Mouse (Mus musculus) stomach, postnatal 0 days (tissue): ENCODE measurements around the gene Ganab. TPM values are rescaled to one million over a fixed set of nuclear protein-coding genes. Genes with fewer than 3 reads are reported as not detected.

ENCODE experiments used
- ATAC-seq: fragments of 200-750 bp; cut with Nextera tagmentation; 2 replicates; pipeline ENCODE4 v1.8.0; 2017; ENCODE audit not compliant: low FRiP score, low TSS enrichment
- DNase-seq: peaks from one replicate; pipeline ENCODE4 v3.0.0-alpha.2; 2016; ENCODE audit warnings: low spot score
- H3K27ac ChIP-seq: fragments of 300-500 bp; sonication (generic); replicated peaks from 2 replicates; pipeline ENCODE4 v1.5.1; 2014; ENCODE audit warnings: mild to moderate bottlenecking, control low read depth
- H3K27me3 ChIP-seq: fragments of 300-500 bp; sonication (generic); 2 replicates; pipeline ENCODE4 v1.6.1; 2014; ENCODE audit warnings: low read length; ENCODE audit not compliant: control insufficient read depth, insufficient read depth
- H3K36me3 ChIP-seq: fragments of 300-500 bp; sonication (generic); 2 replicates; pipeline ENCODE4 v1.6.1; 2014; ENCODE audit warnings: low read length, mixed read lengths; ENCODE audit not compliant: control insufficient read depth, insufficient read depth
- H3K4me1 ChIP-seq: fragments of 300-500 bp; sonication (generic); replicated peaks from 2 replicates; pipeline ENCODE4 v1.6.1; 2014; ENCODE audit warnings: antibody characterized with exemption; ENCODE audit not compliant: control insufficient read depth, insufficient read depth
- H3K4me2 ChIP-seq: fragments of 300-500 bp; sonication (generic); replicated peaks from 2 replicates; pipeline ENCODE4 v1.6.1; 2014; ENCODE audit warnings: low read depth, mild to moderate bottlenecking, control low read depth, moderate library complexity
- H3K4me3 ChIP-seq: fragments of 300-500 bp; sonication (generic); 2 replicates; pipeline ENCODE4 v1.5.1; 2014; ENCODE audit warnings: low read depth, low read length, control low read depth
- H3K9ac ChIP-seq: fragments of 300-500 bp; sonication (generic); 2 replicates; pipeline ENCODE4 v1.6.1; 2014; ENCODE audit warnings: mild to moderate bottlenecking, low read length, control low read depth, mixed read lengths
- H3K9me3 ChIP-seq: fragments of 300-500 bp; sonication (generic); 2 replicates; pipeline ENCODE4 v1.6.1; 2016; ENCODE audit warnings: low read length; ENCODE audit not compliant: control insufficient read depth
- CTCF ChIP-seq: IDR thresholded peaks from 2 replicates; pipeline ENCODE4 v1.5.1; 2016; ENCODE audit warnings: antibody characterized with exemption, low read depth, mild to moderate bottlenecking, moderate library complexity
- EP300 ChIP-seq: optimal IDR thresholded peaks from 2 replicates; pipeline ENCODE3; 2016; ENCODE audit warnings: antibody characterized with exemption
- WGBS: fragments of 180-500 bp; shearing (Covaris S2); extraction: QIAGEN DNeasy Blood & Tissue Kit; methylation state at CpG from one replicate; pipeline ENCODE4 v1.1.7; 2014; 5-methylcytosine and 5-hydroxymethylcytosine counted together
- polyA plus RNA-seq: library from polyadenylated mRNA; unstranded; fragments of >200 nt; fragmentation: Nextera tagmentation; extraction: Ambion mirVana; gene quantifications from 2 replicates; pipeline ENCODE4 v1.2.1, GENCODE M21; 2015

Ganab gene
- polyA plus RNA-seq, 1 experiment from 2014 or later = 32.3 TPM

GRCm38 (mm10) chr19:8929224-8930088 is 31.6 kb downstream of the Ganab start, which contains the start of the genes Rom1 and Eml3:
Gene Rom1, minus strand, starts transcription at chr19:8929356.
Gene Eml3, plus strand, starts transcription at chr19:8929552.
- Histone ChIP-seq H3K27me3 (no peaks in the 10 kb centered on the region), H3K4me3 (peak within 1 kb of the TSS; percentile 81), H3K27ac (peak within 1 kb of the TSS; percentile 93), H3K4me1 (peaks cover 6% of the 10 kb centered on the region; the same call in 1 of the 2 replicates), H3K4me2 (peak within 1 kb of the TSS; percentile 90), H3K9ac (peak within 1 kb of the TSS; percentile 88), H3K36me3 (peaks cover 11% of the 10 kb centered on the region; the same call in 1 of the 2 replicates), H3K9me3 (no peaks in the 10 kb centered on the region)
- TF ChIP-seq EP300 = no peak
- peak; percentile 63 for TF ChIP-seq CTCF
- WGBS = under 1% methylated on average over 31 of the region's 74 CpGs
- DNase-seq = peak; percentile 88
- ATAC-seq = peak; percentile 84

- 3% methylated on average over 11 of the region's 11 CpGs for WGBS
- H3K27me3 ChIP-seq = no peaks in the 10 kb centered on the region
- peak overlapping the region; percentile 81 for H3K4me3 ChIP-seq
- peaks cover 17% of the 10 kb centered on the region; the same call in 1 of the 2 replicates for H3K36me3 ChIP-seq
- H3K27ac ChIP-seq = peak overlapping the region; percentile 93
- no peak for DNase-seq
- no peak for ATAC-seq
- peak overlapping the region; percentile 90 for H3K4me2 ChIP-seq
- no peaks in the 10 kb centered on the region for H3K9me3 ChIP-seq
- no peak for TF ChIP-seq EP300
- TF ChIP-seq CTCF = no peak
- peaks cover 6% of the 10 kb centered on the region; the same call in 1 of the 2 replicates for H3K4me1 ChIP-seq
- peak overlapping the region; percentile 88 for H3K9ac ChIP-seq
These were observed 32.2 kb downstream of the Ganab start for GRCm38 (mm10) chr19:8930117-8930516.

- Histone ChIP-seq H3K4me1 (peaks cover 6% of the 10 kb centered on the region; the same call in 1 of the 2 replicates), H3K27me3 (no peaks in the 10 kb centered on the region), H3K9me3 (no peaks in the 10 kb centered on the region), H3K4me2 (peak overlapping the region; percentile 90), H3K4me3 (peak overlapping the region; percentile 81), H3K9ac (peak overlapping the region; percentile 88), H3K27ac (0 out of 2 replicates have a peak overlapping the region, but pooled peaks have one; percentile 93), H3K36me3 (peaks cover 16% of the 10 kb centered on the region; the same call in 1 of the 2 replicates)
- no peak for DNase-seq
- WGBS = 79% methylated on average over 7 of the region's 7 CpGs
- no peak for TF ChIP-seq CTCF
- no peak for TF ChIP-seq EP300
- no peak for ATAC-seq
These were observed 32.9 kb downstream of the Ganab start for GRCm38 (mm10) chr19:8930771-8931170.

GRCm38 (mm10) chr19:8936736-8937135 is 38.9 kb downstream of the Ganab start:
- ATAC-seq (no peak), DNase-seq (no peak)
- TF ChIP-seq CTCF (no peak), EP300 (no peak)
- no peaks in the 10 kb centered on the region for H3K27me3 ChIP-seq
- H3K27ac ChIP-seq = no peak overlapping the region
- peaks cover 15% of the 10 kb centered on the region for H3K36me3 ChIP-seq
- WGBS = 89% methylated on average over 2 of the region's 2 CpGs
- H3K9ac ChIP-seq = no peak overlapping the region
- no peak overlapping the region for H3K4me3 ChIP-seq
- H3K9me3 ChIP-seq = no peaks in the 10 kb centered on the region
- H3K4me1 ChIP-seq = no peaks in the 10 kb centered on the region
- no peak overlapping the region for H3K4me2 ChIP-seq

- Histone ChIP-seq H3K9ac (no peak overlapping the region), H3K4me3 (no peak overlapping the region)
These were observed 42.8 kb downstream of the Ganab start for GRCm38 (mm10) chr19:8940526-8941133.

More at GRCm38 (mm10) chr19:8940526-8941133, 42.8 kb downstream of the Ganab start:
- Histone ChIP-seq H3K4me2 (peak overlapping the region; percentile 71), H3K36me3 (peaks cover 12% of the 10 kb centered on the region), H3K9me3 (no peaks in the 10 kb centered on the region), H3K4me1 (0 out of 2 replicates have a peak, but pooled peaks cover 2% of the 10 kb centered on the region), H3K27ac (no peak overlapping the region), H3K27me3 (no peaks in the 10 kb centered on the region)
- no peak for ATAC-seq
- DNase-seq = no peak
- WGBS = 79% methylated on average over 15 of the region's 15 CpGs
- no peak for TF ChIP-seq EP300
- no peak for TF ChIP-seq CTCF
